Mouse (Mus musculus) brain, adult 10 weeks (tissue): Measurements from ENCODE around the gene Taar5. TPM values are rescaled to one million over a fixed set of nuclear protein-coding genes. Genes with fewer than 3 reads are reported as not detected.

Experiments used
- polyA plus RNA-seq: library from polyadenylated mRNA; stranded (reverse); fragments of 350-450 nt; fragmentation: Illumina TruSeq; extraction: RNeasy Lipid Tissue Mini Kit (QIAGEN cat#74804); gene quantifications from one replicate; pipeline ENCODE4 v1.2.3, GENCODE M21; 2015; ENCODE audit warnings: low read depth, low replicate concordance

Gene Taar5
- not detected for polyA plus RNA-seq

GRCm38 (mm10) chr10:23970656-23971165 is at the start of gene Taar5:
TSS of gene Taar5 (plus strand) at chr10:23970706.

GRCm38 (mm10) chr10:23938312-23938711 is 32.2 kb upstream of the Taar5 start, which contains the start of gene Taar2:
TSS of gene Taar2 (plus strand) at chr10:23938572.

GRCm38 (mm10) chr10:23949508-23950005 is 20.9 kb upstream of the Taar5 start, which contains the start of gene Taar3:
TSS of gene Taar3 (plus strand) at chr10:23949558.

DNA sequence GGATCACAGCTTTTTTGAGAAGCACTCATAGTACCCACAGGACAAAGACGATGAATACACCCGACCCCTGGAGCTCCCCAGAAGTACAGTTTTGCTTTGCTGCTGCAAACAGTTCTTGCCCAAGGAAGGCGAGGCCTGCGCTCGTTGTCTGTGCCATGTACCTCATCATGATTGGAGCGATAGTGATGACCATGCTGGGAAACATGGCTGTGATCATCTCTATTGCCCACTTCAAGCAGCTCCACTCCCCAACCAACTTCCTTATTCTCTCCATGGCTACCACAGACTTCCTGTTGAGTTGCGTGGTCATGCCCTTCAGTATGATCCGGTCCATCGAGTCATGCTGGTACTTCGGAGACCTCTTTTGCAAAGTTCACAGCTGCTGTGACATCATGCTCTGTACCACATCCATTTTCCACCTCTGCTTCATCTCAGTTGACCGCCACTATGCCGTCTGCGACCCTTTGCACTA is 10.0 kb upstream of the Taar5 start, which contains the start of gene Taar4:
Gene Taar4, plus strand, starts transcription at position 51 of the 472 bp plus-strand sequence.

GRCm38 (mm10) chr10:23985546-23985945 is 15.0 kb downstream of the Taar5 start, which contains the start of gene Taar6:
TSS of gene Taar6 (minus strand) at chr10:23985646.

GRCm38 (mm10) chr10:23993381-23993780 is 22.9 kb downstream of the Taar5 start, which contains the start of gene Taar7a:
TSS of gene Taar7a (minus strand) at chr10:23993481.

DNA sequence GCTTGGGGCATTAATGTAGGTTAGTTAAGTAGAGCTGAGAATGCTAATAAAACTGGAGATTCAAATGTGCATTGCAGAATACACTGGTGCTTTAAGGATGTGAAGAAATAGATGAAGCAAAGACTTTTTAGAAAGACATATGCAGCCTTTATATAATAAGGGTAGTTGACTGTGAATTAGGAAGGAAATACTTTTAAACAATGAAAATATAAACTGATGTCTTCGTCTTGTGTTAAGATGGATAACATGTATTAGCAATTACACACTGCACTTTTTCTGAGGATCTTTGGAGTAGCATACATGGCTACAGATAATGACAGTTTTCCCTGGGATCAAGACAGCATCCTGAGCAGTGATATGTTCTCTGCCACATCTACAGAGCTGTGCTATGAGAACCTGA is 29.1 kb downstream of the Taar5 start, which contains the start of gene Taar7b:
Gene Taar7b, plus strand, starts transcription at position 301 of the 400 bp plus-strand sequence.

Other genes starting within 250 kb of the Taar5 start
- 1,204 TPM for gene Rps12, start 183.4 kb upstream of the Taar5 start, polyA plus RNA-seq
- gene Slc18b1, start 173.7 kb upstream of the Taar5 start, polyA plus RNA-seq = 18.0 TPM
- not detected for gene Vnn3, start 119.2 kb upstream of the Taar5 start, polyA plus RNA-seq
- gene Vnn1, start 76.0 kb upstream of the Taar5 start, polyA plus RNA-seq = 0.24 TPM
- gene Taar1, start 50.4 kb upstream of the Taar5 start, polyA plus RNA-seq = not detected
- gene Taar2, start 32.1 kb upstream of the Taar5 start, polyA plus RNA-seq = not detected
- not detected for gene Taar3, start 21.1 kb upstream of the Taar5 start, polyA plus RNA-seq
- not detected for gene Taar4, start 10.2 kb upstream of the Taar5 start, polyA plus RNA-seq
- gene Taar6, start 14.9 kb downstream of the Taar5 start, polyA plus RNA-seq = not detected
- not detected for gene Taar7a, start 22.8 kb downstream of the Taar5 start, polyA plus RNA-seq
- gene Taar7b, start 29.2 kb downstream of the Taar5 start, polyA plus RNA-seq = not detected
- not detected for gene Taar7d, start 56.5 kb downstream of the Taar5 start, polyA plus RNA-seq
- not detected for gene Taar7e, start 66.9 kb downstream of the Taar5 start, polyA plus RNA-seq
- not detected for gene Taar7f, start 78.8 kb downstream of the Taar5 start, polyA plus RNA-seq
- not detected for gene Taar8a, start 105.8 kb downstream of the Taar5 start, polyA plus RNA-seq
- gene Taar8b, start 121.6 kb downstream of the Taar5 start, polyA plus RNA-seq = not detected
- gene Taar8c, start 131.2 kb downstream of the Taar5 start, polyA plus RNA-seq = not detected
- not detected for gene Taar9, start 138.8 kb downstream of the Taar5 start, polyA plus RNA-seq
- gene Stx7, start 178.6 kb downstream of the Taar5 start, polyA plus RNA-seq = 163 TPM